Mouse (Mus musculus): ENCODE data around the gene Cacng3.

DNA sequence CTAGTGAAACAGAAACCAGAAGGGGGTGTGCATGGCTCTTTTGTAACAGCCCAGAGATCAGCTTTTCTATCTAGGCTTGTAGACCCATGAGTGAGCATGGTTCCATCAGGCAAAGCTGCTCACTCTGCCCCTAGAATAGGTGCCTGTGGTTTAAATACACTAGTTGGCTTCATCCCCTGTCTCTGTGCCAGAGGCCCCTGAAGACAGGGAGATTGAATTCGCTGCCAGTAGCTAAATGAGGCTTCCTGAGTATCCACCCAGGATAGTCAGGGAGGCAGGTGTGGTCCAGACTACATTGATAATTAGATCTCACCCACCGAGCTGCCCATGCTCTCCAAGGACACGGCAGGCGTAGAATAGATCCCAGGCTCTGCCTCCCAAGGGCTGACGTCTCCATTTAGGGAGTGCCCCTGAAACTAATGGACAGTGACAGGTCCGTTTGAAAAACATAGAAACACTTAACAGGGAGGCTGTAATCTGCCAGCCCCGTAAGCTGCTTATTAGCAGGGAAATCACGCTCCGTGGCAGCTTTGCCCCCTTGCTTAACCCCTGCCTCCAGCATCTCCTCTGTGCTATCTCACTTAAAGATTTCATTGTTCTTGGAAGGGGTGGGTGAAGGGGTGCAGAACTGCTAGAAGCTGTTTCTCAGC lies 48.0 kb upstream of the Cacng3 start:
- no peak for TF ChIP-seq EP300 (IDR thresholded peaks at IDR 0.05; ENCODE audit: low read depth)
- TF ChIP-seq CTCF (IDR thresholded peaks at IDR 0.05; ENCODE audit: low read depth): no peak
